Mouse (Mus musculus) cerebellum, postnatal 25 days (tissue): ENCODE measurements around the gene Rnf2.

Source experiments
- DNase-seq, 2 experiments: peaks; one replicate each; pipeline ENCODE4 v3.0.0; 2021; ENCODE audit warnings: mixed read lengths in 2 of 2

The Rnf2 gene

GRCm38 (mm10) chr1:151500531-151501361, at the start of gene Rnf2:
TSS of gene Rnf2 (minus strand) at chr1:151500955.
- DNase-seq = peak; percentile 90 to 95

GRCm38 (mm10) chr1:151549794-151550193, 49.0 kb upstream of the Rnf2 start:
- no peak for DNase-seq

GRCm38 (mm10) chr1:151548896-151549610, 48.3 kb upstream of the Rnf2 start:
- no peak for DNase-seq

GRCm38 (mm10) chr1:151545571-151545970, 44.8 kb upstream of the Rnf2 start:
- DNase-seq = no peak

GRCm38 (mm10) chr1:151544581-151544980, 43.8 kb upstream of the Rnf2 start:
- DNase-seq = no peak

- no peak for DNase-seq
These were observed 43.2 kb upstream of the Rnf2 start for GRCm38 (mm10) chr1:151543796-151544477.

- no peak for DNase-seq
These were observed 25.9 kb upstream of the Rnf2 start for GRCm38 (mm10) chr1:151526701-151527100.

- DNase-seq = no peak
These were observed 17.0 kb upstream of the Rnf2 start for GRCm38 (mm10) chr1:151517571-151518250.

- DNase-seq = no peak
These were observed 16.1 kb upstream of the Rnf2 start for GRCm38 (mm10) chr1:151516871-151517270.

- no peak for DNase-seq
These were observed 15.0 kb upstream of the Rnf2 start for GRCm38 (mm10) chr1:151515733-151516132.

GRCm38 (mm10) chr1:151514119-151514518, 13.4 kb upstream of the Rnf2 start:
- no peak for DNase-seq

- no peak for DNase-seq
These were observed 10.1 kb upstream of the Rnf2 start for GRCm38 (mm10) chr1:151510811-151511210.

GRCm38 (mm10) chr1:151499815-151500501, 797 bp downstream of the Rnf2 start:
- DNase-seq = peak; percentile 63 to 69

GRCm38 (mm10) chr1:151498381-151498780, 2.4 kb downstream of the Rnf2 start:
- DNase-seq = no peak

GRCm38 (mm10) chr1:151497942-151498341, 2.8 kb downstream of the Rnf2 start:
- DNase-seq = no peak

GRCm38 (mm10) chr1:151497028-151497427, 3.7 kb downstream of the Rnf2 start:
- peak; percentile 39 to 66 for DNase-seq

GRCm38 (mm10) chr1:151495635-151496285, 5.0 kb downstream of the Rnf2 start:
- no peak for DNase-seq

GRCm38 (mm10) chr1:151494711-151495110, 6.0 kb downstream of the Rnf2 start:
- peak; percentile 22 to 52 for DNase-seq

GRCm38 (mm10) chr1:151493826-151494225, 6.9 kb downstream of the Rnf2 start:
- no peak for DNase-seq

- DNase-seq = no peak
These were observed 8.3 kb downstream of the Rnf2 start for GRCm38 (mm10) chr1:151492419-151492818.

- no peak for DNase-seq
These were observed 10.9 kb downstream of the Rnf2 start for GRCm38 (mm10) chr1:151489806-151490205.

- no peak for DNase-seq
These were observed 16.0 kb downstream of the Rnf2 start for GRCm38 (mm10) chr1:151484754-151485153.
